Mouse (Mus musculus) ES-Bruce4 (cell line): ENCODE data around the gene Uhrf1.

Experiments used
- CTCF ChIP-seq: IDR thresholded peaks from one replicate; pipeline ENCODE4 v1.8.1; 2011; ENCODE audit warnings: low read depth, low read length
- EP300 ChIP-seq: IDR thresholded peaks from 2 replicates; pipeline ENCODE4 v1.6.1; 2011; ENCODE audit warnings: low read depth, low read length; ENCODE audit not compliant: insufficient read depth
- POLR2A ChIP-seq: IDR thresholded peaks from one replicate; pipeline ENCODE4 v1.8.1; 2011; ENCODE audit warnings: low read length; ENCODE audit not compliant: insufficient read depth

DNA sequence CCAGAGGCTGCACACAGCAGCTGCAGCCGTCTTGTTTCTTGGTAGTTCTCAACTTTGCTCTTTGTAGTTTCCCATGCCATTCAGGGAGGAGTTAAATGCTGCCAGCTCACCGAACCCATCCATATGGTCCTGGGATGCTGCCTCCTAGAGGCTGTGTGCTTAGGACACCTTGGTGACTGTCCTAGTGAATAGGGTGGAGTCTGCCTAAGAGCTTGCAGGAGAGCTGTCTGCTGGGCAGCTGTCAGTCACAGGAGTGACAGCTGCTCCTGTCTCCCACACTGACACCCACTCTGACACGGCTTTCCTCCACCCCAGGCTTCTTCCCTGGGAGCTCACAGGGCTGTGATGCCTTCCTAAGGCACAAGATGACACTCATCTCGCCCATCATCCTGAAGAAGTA is 69.0 kb downstream of the Uhrf1 start:
- TF ChIP-seq CTCF (peak; percentile 27), POLR2A (no peak), EP300 (no peak)
